Mouse (Mus musculus): ENCODE measurements around the gene Kmt2e.

The Kmt2e gene

DNA sequence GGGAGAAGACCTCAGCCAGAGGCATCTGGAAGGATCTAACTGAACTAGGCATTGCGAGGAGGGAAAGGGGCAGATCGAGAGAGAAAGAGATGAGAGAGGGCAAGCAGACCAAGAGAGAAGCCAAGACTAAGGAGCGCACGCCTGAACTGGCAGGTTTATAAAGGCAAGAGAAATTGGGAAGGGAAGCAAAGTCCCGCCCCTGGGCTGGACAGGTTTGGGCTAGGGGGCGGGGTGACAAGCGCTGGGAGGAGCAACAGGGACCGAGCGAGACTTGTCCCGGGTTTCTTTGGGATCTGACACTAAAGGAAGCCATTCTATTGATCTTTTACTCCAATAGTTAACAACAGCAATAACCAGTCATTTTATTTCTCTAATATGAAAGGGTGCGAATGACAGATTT is 31.1 kb upstream of the Kmt2e start:
- H3K27me3 ChIP-seq (ENCODE audit: insufficient read depth, low read length), result peaks cover 10% of the 10 kb centered on the region
- no peak for TF ChIP-seq CTCF (conservative IDR thresholded peaks at IDR 0.05; ENCODE audit: low read length)
- no peak for TF ChIP-seq NANOG (IDR thresholded peaks at IDR 0.05; ENCODE audit: borderline replicate concordance, low read length)
- TF ChIP-seq POU5F1 (IDR thresholded peaks at IDR 0.05; ENCODE audit: borderline replicate concordance, low read length), result no peak
- H3K36me3 ChIP-seq (ENCODE audit: insufficient read depth, low read length), result no peaks in the 10 kb centered on the region
- peaks cover 23% of the 10 kb centered on the region for H3K9me3 ChIP-seq (ENCODE audit: low read length)
- H3K4me1 ChIP-seq (replicated peaks; ENCODE audit: low read depth, low read length), result peaks cover 60% of the 10 kb centered on the region
- no peak overlapping the region for H3K4me3 ChIP-seq (replicated peaks; ENCODE audit: low read length)

DNA sequence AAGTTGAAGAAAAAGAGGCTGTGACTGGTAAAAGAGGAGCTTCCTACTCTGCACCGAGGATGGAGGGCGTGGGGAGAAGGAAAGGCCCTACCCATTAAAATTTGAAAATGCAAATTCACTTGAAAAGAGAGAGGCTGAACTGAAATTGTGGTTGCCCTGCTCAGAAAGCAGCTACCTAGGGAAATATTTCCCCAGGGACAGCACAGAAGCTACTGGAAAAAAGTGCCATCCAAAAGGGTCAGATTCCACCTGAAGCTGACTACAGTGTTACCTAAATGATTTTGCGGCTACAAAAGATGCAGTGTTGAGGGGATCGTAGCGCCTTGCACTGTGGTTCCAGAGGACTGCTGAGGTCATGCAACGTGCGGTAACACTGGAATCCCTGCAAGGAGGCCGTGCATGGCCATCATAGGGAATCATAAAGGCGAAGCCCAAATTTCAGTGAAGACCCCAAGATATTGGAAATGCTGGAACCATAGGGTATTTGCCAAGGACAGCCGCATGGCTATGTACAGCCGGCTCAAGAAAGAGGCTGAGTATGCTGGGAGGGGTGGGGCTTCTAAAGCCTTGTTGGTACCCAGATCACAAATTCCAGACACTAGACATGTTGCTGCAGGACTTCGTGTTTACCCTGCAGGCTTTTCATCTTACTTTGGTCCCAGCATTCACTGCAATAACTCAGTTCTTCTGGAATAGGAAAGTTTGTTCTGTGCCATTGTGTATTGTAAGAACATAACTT is 28.4 kb upstream of the Kmt2e start:
- H3K36me3 ChIP-seq (ENCODE audit: insufficient read depth, low read length), result no peaks in the 10 kb centered on the region
- no peaks in the 10 kb centered on the region for H3K27me3 ChIP-seq (ENCODE audit: insufficient read depth, low read length)
- TF ChIP-seq NANOG (IDR thresholded peaks at IDR 0.05; ENCODE audit: borderline replicate concordance, low read length) (no peak), POU5F1 (IDR thresholded peaks at IDR 0.05; ENCODE audit: borderline replicate concordance, low read length) (no peak), CTCF (conservative IDR thresholded peaks at IDR 0.05; ENCODE audit: low read length) (no peak)
- peaks cover 76% of the 10 kb centered on the region for H3K4me1 ChIP-seq (replicated peaks; ENCODE audit: low read depth, low read length)
- H3K4me3 ChIP-seq (replicated peaks; ENCODE audit: low read length), result no peak overlapping the region
- H3K9me3 ChIP-seq (ENCODE audit: low read length), result peaks cover 16% of the 10 kb centered on the region

DNA sequence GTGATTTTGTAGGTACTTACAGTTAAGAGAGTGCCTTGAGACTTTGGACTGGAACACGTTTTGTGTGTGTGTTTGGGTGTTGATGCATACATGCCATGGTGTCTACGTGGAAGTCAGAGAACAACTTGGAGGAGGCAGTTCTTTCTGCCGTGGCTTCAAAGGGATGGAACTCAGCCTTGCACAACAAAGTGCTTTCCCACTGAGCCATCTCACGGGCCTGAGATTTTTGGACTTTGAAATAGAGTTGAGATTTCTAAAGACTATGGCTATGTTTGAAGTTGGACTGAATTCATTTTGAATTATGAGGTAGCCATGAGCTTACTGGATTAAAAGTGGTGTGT is 27.9 kb upstream of the Kmt2e start:
- H3K27me3 ChIP-seq (ENCODE audit: insufficient read depth, low read length), result no peaks in the 10 kb centered on the region
- H3K9me3 ChIP-seq (ENCODE audit: low read length), result peaks cover 15% of the 10 kb centered on the region
- no peaks in the 10 kb centered on the region for H3K36me3 ChIP-seq (ENCODE audit: insufficient read depth, low read length)
- H3K4me1 ChIP-seq (replicated peaks; ENCODE audit: low read depth, low read length), result peaks cover 76% of the 10 kb centered on the region
- no peak for TF ChIP-seq CTCF (conservative IDR thresholded peaks at IDR 0.05; ENCODE audit: low read length)
- no peak for TF ChIP-seq NANOG (IDR thresholded peaks at IDR 0.05; ENCODE audit: borderline replicate concordance, low read length)
- TF ChIP-seq POU5F1 (IDR thresholded peaks at IDR 0.05; ENCODE audit: borderline replicate concordance, low read length), result no peak
- no peak overlapping the region for H3K4me3 ChIP-seq (replicated peaks; ENCODE audit: low read length)

DNA sequence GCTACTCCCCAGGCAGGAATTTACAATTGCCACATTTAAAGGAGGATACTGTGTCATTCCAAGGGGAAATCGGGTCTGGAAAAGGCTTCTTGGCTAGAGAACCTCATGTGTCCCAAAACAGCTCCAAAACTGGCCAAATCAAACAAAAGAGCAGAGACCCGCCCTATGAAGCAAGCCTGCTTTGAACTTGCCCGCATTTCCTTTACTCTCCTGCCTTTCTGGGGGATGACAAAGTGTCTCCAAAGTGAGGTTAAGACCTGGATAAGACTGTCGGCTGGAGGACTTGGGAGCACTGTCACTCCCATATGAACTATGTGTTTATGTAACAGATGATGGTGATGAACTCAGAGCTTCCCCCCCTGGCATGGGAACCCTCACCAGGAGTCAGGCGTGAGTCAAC is 26.1 kb upstream of the Kmt2e start:
- Histone ChIP-seq H3K4me1 (replicated peaks; ENCODE audit: low read depth, low read length) (peaks cover 75% of the 10 kb centered on the region), H3K4me3 (replicated peaks; ENCODE audit: low read length) (no peak overlapping the region), H3K27me3 (ENCODE audit: insufficient read depth, low read length) (no peaks in the 10 kb centered on the region), H3K36me3 (ENCODE audit: insufficient read depth, low read length) (no peaks in the 10 kb centered on the region), H3K9me3 (ENCODE audit: low read length) (peaks cover 15% of the 10 kb centered on the region)
- TF ChIP-seq CTCF (conservative IDR thresholded peaks at IDR 0.05; ENCODE audit: low read length) (no peak), NANOG (IDR thresholded peaks at IDR 0.05; ENCODE audit: borderline replicate concordance, low read length) (no peak), POU5F1 (IDR thresholded peaks at IDR 0.05; ENCODE audit: borderline replicate concordance, low read length) (no peak)

DNA sequence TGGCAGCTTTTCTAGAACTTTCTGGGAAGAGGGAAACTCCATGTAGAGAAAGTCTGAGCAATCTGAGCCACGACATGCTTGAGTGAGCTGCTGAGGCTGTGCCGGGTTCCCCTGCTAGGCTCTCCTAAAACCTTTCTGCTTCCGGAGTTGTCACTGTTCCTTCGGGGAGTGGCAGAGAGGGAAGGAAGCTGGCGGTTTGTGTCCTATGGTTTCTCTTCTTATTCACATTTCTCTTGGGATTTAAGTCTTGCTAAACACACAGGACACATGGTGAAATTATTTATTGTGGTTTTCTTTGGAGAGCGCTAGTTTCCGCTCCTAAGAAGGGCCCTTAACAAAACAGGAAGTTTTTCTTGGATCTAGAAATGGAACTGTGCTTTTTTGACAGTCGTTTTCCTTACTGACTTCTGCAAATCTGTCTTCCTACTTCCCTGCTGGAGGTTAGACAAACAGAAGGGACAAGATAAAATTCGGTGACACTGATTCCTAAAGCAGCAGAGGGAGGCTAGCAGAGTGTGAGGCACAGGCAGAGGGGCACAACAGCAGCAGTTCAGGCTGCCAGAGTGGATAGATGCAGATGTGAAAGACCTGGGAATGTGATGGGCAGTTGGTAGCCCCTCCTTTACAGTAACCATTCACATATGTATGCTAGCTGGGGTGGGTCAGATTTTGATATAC is 24.1 kb upstream of the Kmt2e start:
- TF ChIP-seq POU5F1 (IDR thresholded peaks at IDR 0.05; ENCODE audit: borderline replicate concordance, low read length) (no peak), NANOG (IDR thresholded peaks at IDR 0.05; ENCODE audit: borderline replicate concordance, low read length) (no peak), CTCF (conservative IDR thresholded peaks at IDR 0.05; ENCODE audit: low read length) (no peak)
- Histone ChIP-seq H3K27me3 (ENCODE audit: insufficient read depth, low read length) (no peaks in the 10 kb centered on the region), H3K9me3 (ENCODE audit: low read length) (peaks cover 8% of the 10 kb centered on the region), H3K36me3 (ENCODE audit: insufficient read depth, low read length) (no peaks in the 10 kb centered on the region), H3K4me3 (replicated peaks; ENCODE audit: low read length) (no peak overlapping the region), H3K4me1 (replicated peaks; ENCODE audit: low read depth, low read length) (peaks cover 90% of the 10 kb centered on the region)

DNA sequence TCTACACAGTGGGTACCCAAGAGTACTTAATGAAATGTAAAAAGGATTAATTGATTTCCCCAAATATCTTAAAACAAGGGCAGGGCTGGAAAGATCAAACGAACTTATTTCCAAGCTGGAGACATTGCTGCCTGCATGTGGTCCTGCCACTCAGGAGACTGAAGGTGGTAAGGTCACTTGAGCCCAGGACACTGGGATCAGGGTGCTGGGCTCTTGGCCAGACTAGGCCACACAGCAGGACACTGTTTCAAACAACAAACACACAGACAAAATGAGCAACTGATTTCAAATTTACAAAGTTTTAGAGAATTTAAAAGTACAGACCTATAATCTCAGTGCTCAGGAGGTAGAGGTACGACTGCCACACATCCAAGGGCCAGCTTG is 23.5 kb upstream of the Kmt2e start:
- H3K36me3 ChIP-seq (ENCODE audit: insufficient read depth, low read length), result no peaks in the 10 kb centered on the region
- H3K4me1 ChIP-seq (replicated peaks; ENCODE audit: low read depth, low read length), result peaks cover 90% of the 10 kb centered on the region
- no peak overlapping the region for H3K4me3 ChIP-seq (replicated peaks; ENCODE audit: low read length)
- H3K27me3 ChIP-seq (ENCODE audit: insufficient read depth, low read length), result no peaks in the 10 kb centered on the region
- peaks cover 3% of the 10 kb centered on the region; the same call in 1 of the 2 replicates for H3K9me3 ChIP-seq (ENCODE audit: low read length)
- TF ChIP-seq POU5F1 (IDR thresholded peaks at IDR 0.05; ENCODE audit: borderline replicate concordance, low read length), result no peak
- TF ChIP-seq NANOG (IDR thresholded peaks at IDR 0.05; ENCODE audit: borderline replicate concordance, low read length), result no peak
- TF ChIP-seq CTCF (conservative IDR thresholded peaks at IDR 0.05; ENCODE audit: low read length), result no peak

DNA sequence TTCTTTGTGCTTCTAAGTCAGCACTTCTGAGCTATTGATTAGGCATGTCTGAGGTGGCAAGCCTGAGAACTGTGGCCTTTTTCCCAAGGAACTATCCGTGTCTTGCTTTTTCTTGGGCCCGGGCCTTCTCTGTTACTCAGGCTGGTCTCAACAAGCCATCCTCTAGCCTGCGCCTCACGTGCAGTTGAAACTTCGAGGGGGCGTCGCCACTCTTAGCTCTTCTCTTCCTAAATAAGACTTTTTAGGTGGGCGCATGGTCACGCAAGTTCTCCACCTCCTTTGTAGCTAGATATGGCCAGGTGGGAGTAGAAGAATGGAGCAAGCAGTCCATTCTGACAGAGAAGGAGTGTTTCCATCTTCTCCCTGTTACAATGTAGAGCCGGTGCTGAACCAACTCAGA is 22.6 kb upstream of the Kmt2e start:
- Histone ChIP-seq H3K4me1 (replicated peaks; ENCODE audit: low read depth, low read length) (peaks cover 89% of the 10 kb centered on the region), H3K4me3 (replicated peaks; ENCODE audit: low read length) (no peak overlapping the region), H3K9me3 (ENCODE audit: low read length) (no peaks in the 10 kb centered on the region), H3K36me3 (ENCODE audit: insufficient read depth, low read length) (no peaks in the 10 kb centered on the region), H3K27me3 (ENCODE audit: insufficient read depth, low read length) (no peaks in the 10 kb centered on the region)
- no peak for TF ChIP-seq CTCF (conservative IDR thresholded peaks at IDR 0.05; ENCODE audit: low read length)
- no peak for TF ChIP-seq NANOG (IDR thresholded peaks at IDR 0.05; ENCODE audit: borderline replicate concordance, low read length)
- TF ChIP-seq POU5F1 (IDR thresholded peaks at IDR 0.05; ENCODE audit: borderline replicate concordance, low read length), result no peak

DNA sequence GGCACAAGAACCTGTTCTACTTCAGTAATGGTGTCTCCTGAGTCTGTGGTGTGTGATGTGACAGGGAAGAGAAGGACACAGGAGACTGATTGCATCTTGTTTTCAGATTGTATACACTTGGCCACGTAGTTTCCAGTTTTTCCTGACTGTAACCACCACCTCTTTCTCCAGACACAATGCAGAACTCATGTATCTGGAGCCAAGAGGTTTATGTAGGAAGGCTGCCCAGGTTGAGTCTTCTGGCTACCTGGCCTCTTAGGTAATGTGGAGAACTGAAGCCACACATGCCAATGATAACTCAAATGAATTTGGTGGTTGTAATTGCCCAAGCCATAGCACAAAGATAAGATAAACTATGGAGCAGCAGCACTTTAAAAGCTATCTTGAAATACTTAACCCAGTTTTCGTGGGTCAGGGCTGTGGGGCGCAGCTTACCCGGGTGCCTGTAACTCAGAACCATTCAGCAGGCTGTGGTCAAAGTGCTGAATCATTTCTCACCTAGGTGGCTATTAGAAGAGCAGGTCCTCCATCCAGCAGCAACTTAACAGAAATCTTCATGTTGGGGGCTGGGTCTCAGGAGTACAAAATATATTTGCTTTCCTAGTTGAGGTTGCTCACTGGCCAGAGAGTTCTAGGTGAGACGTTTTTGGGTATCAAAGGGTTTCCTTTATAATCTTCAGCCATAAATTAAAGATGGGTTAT is 21.8 kb upstream of the Kmt2e start:
- no peaks in the 10 kb centered on the region for H3K9me3 ChIP-seq (ENCODE audit: low read length)
- H3K36me3 ChIP-seq (ENCODE audit: insufficient read depth, low read length), result no peaks in the 10 kb centered on the region
- H3K4me1 ChIP-seq (replicated peaks; ENCODE audit: low read depth, low read length), result peaks cover 95% of the 10 kb centered on the region
- no peak overlapping the region for H3K4me3 ChIP-seq (replicated peaks; ENCODE audit: low read length)
- H3K27me3 ChIP-seq (ENCODE audit: insufficient read depth, low read length), result no peaks in the 10 kb centered on the region
- TF ChIP-seq CTCF (conservative IDR thresholded peaks at IDR 0.05; ENCODE audit: low read length) (no peak), NANOG (IDR thresholded peaks at IDR 0.05; ENCODE audit: borderline replicate concordance, low read length) (no peak), POU5F1 (IDR thresholded peaks at IDR 0.05; ENCODE audit: borderline replicate concordance, low read length) (no peak)
